Mouse (Mus musculus) adrenal gland, postnatal 4 days (tissue): ENCODE measurements around the gene Gja5. TPM values are rescaled to one million over a fixed set of nuclear protein-coding genes. Genes with fewer than 3 reads are reported as not detected.

Experiments
- DNase-seq, 2 experiments: peaks; one replicate each; pipeline ENCODE4 v3.0.0; 2021 to 2022; ENCODE audit warnings: low spot score in 2 of 2, mixed read lengths in 2 of 2
- total RNA-seq, 2 experiments: library from RNA; stranded (reverse); gene quantifications; 2 replicates each; pipeline ENCODE4 v1.2.3; 2021

Gja5 gene
- total RNA-seq, 2 experiments from 2014 or later = 3.7 to 4.1 TPM

GRCm38 (mm10) chr3:96931261-96931681 is 26.8 kb downstream of the Gja5 start:
- no peak for DNase-seq

GRCm38 (mm10) chr3:96936241-96936640 is 31.7 kb downstream of the Gja5 start:
- no peak for DNase-seq

GRCm38 (mm10) chr3:96937606-96938005 is 33.1 kb downstream of the Gja5 start:
- no peak for DNase-seq

- peak; percentile 57 to 78 for DNase-seq
Observed at GRCm38 (mm10) chr3:96938738-96939137, 34.2 kb downstream of the Gja5 start.

GRCm38 (mm10) chr3:96942706-96943105 is 38.2 kb downstream of the Gja5 start:
- no peak for DNase-seq

GRCm38 (mm10) chr3:96953489-96954233 is 49.2 kb downstream of the Gja5 start:
- no peak for DNase-seq

GRCm38 (mm10) chr3:96960597-96960996 is 56.1 kb downstream of the Gja5 start:
- no peak for DNase-seq

- no peak for DNase-seq
Observed at GRCm38 (mm10) chr3:96963088-96964034, 58.9 kb downstream of the Gja5 start.

- no peak for DNase-seq
Observed at GRCm38 (mm10) chr3:96970986-96971385, 66.5 kb downstream of the Gja5 start.

- no peak for DNase-seq
Observed at GRCm38 (mm10) chr3:96974467-96974866, 70.0 kb downstream of the Gja5 start.

GRCm38 (mm10) chr3:96975628-96976027 is 71.1 kb downstream of the Gja5 start:
- DNase-seq = no peak

GRCm38 (mm10) chr3:96977507-96977906 is 73.0 kb downstream of the Gja5 start:
- DNase-seq = no peak

- DNase-seq = no peak
Observed at GRCm38 (mm10) chr3:96978469-96978868, 74.0 kb downstream of the Gja5 start.

GRCm38 (mm10) chr3:96979020-96979419 is 74.5 kb downstream of the Gja5 start:
- no peak for DNase-seq

- DNase-seq = no peak
Observed at GRCm38 (mm10) chr3:96981833-96982232, 77.3 kb downstream of the Gja5 start.

GRCm38 (mm10) chr3:96982666-96983065 is 78.2 kb downstream of the Gja5 start:
- DNase-seq = no peak

- no peak for DNase-seq
Observed at GRCm38 (mm10) chr3:96992526-96992925, 88.0 kb downstream of the Gja5 start.

GRCm38 (mm10) chr3:96997770-96998169 is 93.3 kb downstream of the Gja5 start:
- DNase-seq = no peak

GRCm38 (mm10) chr3:97003111-97003510 is 98.6 kb downstream of the Gja5 start:
- DNase-seq = no peak

GRCm38 (mm10) chr3:97004509-97004908 is 100.0 kb downstream of the Gja5 start:
- DNase-seq = no peak

GRCm38 (mm10) chr3:97007010-97007448 is 102.5 kb downstream of the Gja5 start:
- DNase-seq = no peak

- no peak for DNase-seq
Observed at GRCm38 (mm10) chr3:97025226-97025625, 120.7 kb downstream of the Gja5 start.
